Mouse (Mus musculus): ENCODE data around the gene Heatr1. TPM values are rescaled to one million over a fixed set of nuclear protein-coding genes. Genes with fewer than 3 reads are reported as not detected.

Gene Heatr1
- polyA plus RNA-seq, 1 experiment: 66.3 TPM

GRCm38 (mm10) chr13:12440813-12441212 lies 46.0 kb downstream of the Heatr1 start:
- no peak for DNase-seq
- Histone ChIP-seq H3K27me3 (ENCODE audit: control insufficient read depth, insufficient read depth, low read length) (no peaks in the 10 kb centered on the region), H3K36me3 (ENCODE audit: control insufficient read depth, insufficient read depth, low read length) (peaks cover 38% of the 10 kb centered on the region), H3K27ac (ENCODE audit: control insufficient read depth, insufficient read depth, low read length) (no peak overlapping the region), H3K4me3 (ENCODE audit: control insufficient read depth, insufficient read depth, low read length) (no peak overlapping the region), H3K4me1 (replicated peaks; ENCODE audit: control insufficient read depth, insufficient read depth, low read length) (no peaks in the 10 kb centered on the region)
- 96% methylated on average over 6 of the region's 6 CpGs for WGBS
- TF ChIP-seq POLR2A (IDR thresholded peaks at IDR 0.05; ENCODE audit: control insufficient read depth, extremely low read depth, insufficient read depth, low read length, poor library complexity) (no peak), CTCF (IDR thresholded peaks at IDR 0.05; ENCODE audit: borderline replicate concordance, control insufficient read depth, extremely low read depth, insufficient read depth, low read length, poor library complexity) (no peak)

DNA sequence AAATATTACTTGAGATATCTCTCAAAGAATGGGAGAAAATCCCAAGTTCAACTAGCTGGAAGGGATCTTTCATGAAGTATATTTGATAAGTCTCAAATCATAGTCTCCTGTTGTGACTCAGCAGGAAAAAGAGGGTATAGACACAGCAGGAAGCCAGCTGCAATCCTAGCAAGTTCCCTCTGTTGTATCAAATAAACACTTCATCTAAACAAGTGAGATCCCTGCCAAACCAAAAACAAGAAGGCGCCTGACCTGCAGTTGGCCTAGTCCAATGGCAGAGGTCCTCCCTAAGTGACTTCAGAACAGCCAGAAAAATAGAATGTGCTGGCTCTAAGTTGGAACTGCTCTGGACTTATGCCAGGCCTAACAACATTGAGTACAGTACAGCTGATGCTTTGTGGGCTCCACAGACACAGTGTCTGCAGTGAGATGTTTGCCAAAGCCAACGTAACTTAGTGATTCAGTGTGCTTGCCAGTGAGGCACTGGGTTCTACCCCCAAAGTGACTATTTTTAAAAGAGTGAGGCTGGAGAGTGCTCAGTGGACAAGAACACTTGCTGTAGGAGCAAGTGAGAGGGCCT lies 47.3 kb downstream of the Heatr1 start:
- no peak for TF ChIP-seq CTCF (IDR thresholded peaks at IDR 0.05; ENCODE audit: borderline replicate concordance, control insufficient read depth, extremely low read depth, insufficient read depth, low read length, poor library complexity)
- no peak for TF ChIP-seq POLR2A (IDR thresholded peaks at IDR 0.05; ENCODE audit: control insufficient read depth, extremely low read depth, insufficient read depth, low read length, poor library complexity)
- H3K4me3 ChIP-seq (ENCODE audit: control insufficient read depth, insufficient read depth, low read length): no peak overlapping the region
- H3K4me1 ChIP-seq (replicated peaks; ENCODE audit: control insufficient read depth, insufficient read depth, low read length): no peaks in the 10 kb centered on the region
- no peak overlapping the region for H3K27ac ChIP-seq (ENCODE audit: control insufficient read depth, insufficient read depth, low read length)
- no peak for DNase-seq
- H3K36me3 ChIP-seq (ENCODE audit: control insufficient read depth, insufficient read depth, low read length): peaks cover 39% of the 10 kb centered on the region
- H3K27me3 ChIP-seq (ENCODE audit: control insufficient read depth, insufficient read depth, low read length): no peaks in the 10 kb centered on the region
- 92% methylated on average over 2 of the region's 2 CpGs for WGBS

GRCm38 (mm10) chr13:12453150-12453549 lies 58.3 kb downstream of the Heatr1 start:
- no peak overlapping the region for H3K4me3 ChIP-seq (ENCODE audit: control insufficient read depth, insufficient read depth, low read length)
- 97% methylated on average over 14 of the region's 14 CpGs for WGBS
- H3K27ac ChIP-seq (ENCODE audit: control insufficient read depth, insufficient read depth, low read length): no peak overlapping the region
- no peaks in the 10 kb centered on the region for H3K27me3 ChIP-seq (ENCODE audit: control insufficient read depth, insufficient read depth, low read length)
- H3K4me1 ChIP-seq (replicated peaks; ENCODE audit: control insufficient read depth, insufficient read depth, low read length): no peaks in the 10 kb centered on the region
- TF ChIP-seq CTCF (IDR thresholded peaks at IDR 0.05; ENCODE audit: borderline replicate concordance, control insufficient read depth, extremely low read depth, insufficient read depth, low read length, poor library complexity) (no peak), POLR2A (IDR thresholded peaks at IDR 0.05; ENCODE audit: control insufficient read depth, extremely low read depth, insufficient read depth, low read length, poor library complexity) (no peak)
- DNase-seq: no peak
- peaks cover 29% of the 10 kb centered on the region for H3K36me3 ChIP-seq (ENCODE audit: control insufficient read depth, insufficient read depth, low read length)

DNA sequence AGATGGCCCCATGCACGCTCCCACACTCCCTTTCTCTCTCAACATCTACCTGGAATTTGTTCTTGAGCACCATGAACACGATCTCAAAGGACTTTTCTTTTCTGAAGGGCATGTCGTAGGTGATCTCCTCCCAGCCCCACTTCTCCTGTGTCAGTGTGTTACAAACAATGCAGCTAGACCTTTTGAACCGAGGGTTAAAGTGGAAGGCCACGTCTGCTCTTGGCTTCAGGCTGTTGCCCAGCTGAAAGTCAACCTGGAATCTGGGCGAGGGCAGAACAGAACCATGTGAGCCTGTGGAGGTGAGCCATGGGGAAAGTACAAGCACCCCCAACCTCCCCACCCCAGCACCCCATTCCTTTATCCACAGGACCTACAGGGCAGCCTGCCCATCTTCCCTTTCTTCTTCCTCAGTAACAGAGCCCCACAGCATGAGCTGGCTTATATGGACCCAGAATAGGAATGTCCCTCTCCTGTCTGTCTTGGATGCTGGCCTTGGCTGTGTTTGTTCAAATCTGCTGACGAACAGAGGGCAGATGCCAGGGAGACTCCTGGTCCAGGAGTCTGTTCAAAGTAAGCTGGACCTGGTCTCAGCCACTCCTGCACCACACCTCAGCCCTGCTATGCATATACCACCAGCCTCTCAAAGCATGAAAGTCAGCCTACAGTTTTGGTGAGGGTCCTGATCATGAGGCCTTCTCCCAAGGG lies 60.0 kb downstream of the Heatr1 start:
- Histone ChIP-seq H3K27me3 (ENCODE audit: control insufficient read depth, insufficient read depth, low read length) (no peaks in the 10 kb centered on the region), H3K4me3 (ENCODE audit: control insufficient read depth, insufficient read depth, low read length) (no peak overlapping the region), H3K4me1 (replicated peaks; ENCODE audit: control insufficient read depth, insufficient read depth, low read length) (0 out of 2 replicates have a peak, but pooled peaks cover 2% of the 10 kb centered on the region), H3K27ac (ENCODE audit: control insufficient read depth, insufficient read depth, low read length) (no peak overlapping the region), H3K36me3 (ENCODE audit: control insufficient read depth, insufficient read depth, low read length) (peaks cover 29% of the 10 kb centered on the region)
- TF ChIP-seq CTCF (IDR thresholded peaks at IDR 0.05; ENCODE audit: borderline replicate concordance, control insufficient read depth, extremely low read depth, insufficient read depth, low read length, poor library complexity) (no peak), POLR2A (IDR thresholded peaks at IDR 0.05; ENCODE audit: control insufficient read depth, extremely low read depth, insufficient read depth, low read length, poor library complexity) (no peak)
- DNase-seq: no peak
- WGBS: 98% methylated on average over 7 of the region's 7 CpGs

GRCm38 (mm10) chr13:12456711-12457110 lies 61.9 kb downstream of the Heatr1 start:
- H3K36me3 ChIP-seq (ENCODE audit: control insufficient read depth, insufficient read depth, low read length): peaks cover 26% of the 10 kb centered on the region
- 0 out of 2 replicates have a peak, but pooled peaks cover 5% of the 10 kb centered on the region for H3K4me1 ChIP-seq (replicated peaks; ENCODE audit: control insufficient read depth, insufficient read depth, low read length)
- H3K27me3 ChIP-seq (ENCODE audit: control insufficient read depth, insufficient read depth, low read length): no peaks in the 10 kb centered on the region
- TF ChIP-seq CTCF (IDR thresholded peaks at IDR 0.05; ENCODE audit: borderline replicate concordance, control insufficient read depth, extremely low read depth, insufficient read depth, low read length, poor library complexity) (no peak), POLR2A (IDR thresholded peaks at IDR 0.05; ENCODE audit: control insufficient read depth, extremely low read depth, insufficient read depth, low read length, poor library complexity) (no peak)
- no peak overlapping the region for H3K4me3 ChIP-seq (ENCODE audit: control insufficient read depth, insufficient read depth, low read length)
- DNase-seq: no peak
- no peak overlapping the region for H3K27ac ChIP-seq (ENCODE audit: control insufficient read depth, insufficient read depth, low read length)
- 94% methylated on average over 7 of the region's 7 CpGs for WGBS

DNA sequence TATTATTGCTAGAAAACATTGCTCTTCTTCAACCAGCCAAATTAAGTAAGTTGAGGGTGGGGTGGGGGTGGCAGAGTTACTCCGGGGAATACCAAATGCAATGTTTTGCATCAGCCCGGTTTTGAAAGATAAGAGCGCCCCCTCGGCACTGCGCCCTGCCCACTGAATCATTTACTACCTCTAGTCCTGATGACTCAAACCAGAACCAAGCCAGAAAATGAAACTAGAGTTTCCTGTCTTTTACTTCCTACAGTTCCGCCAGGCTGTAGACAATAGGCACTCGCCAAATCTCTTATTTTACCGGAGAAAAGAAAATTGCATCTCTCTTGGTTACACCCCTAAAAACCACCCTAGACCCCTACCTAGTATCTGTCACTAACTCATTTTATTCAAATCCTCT lies 65.6 kb downstream of the Heatr1 start:
- no peak for TF ChIP-seq CTCF (IDR thresholded peaks at IDR 0.05; ENCODE audit: borderline replicate concordance, control insufficient read depth, extremely low read depth, insufficient read depth, low read length, poor library complexity)
- TF ChIP-seq POLR2A (IDR thresholded peaks at IDR 0.05; ENCODE audit: control insufficient read depth, extremely low read depth, insufficient read depth, low read length, poor library complexity): no peak
- H3K27ac ChIP-seq (ENCODE audit: control insufficient read depth, insufficient read depth, low read length): peak overlapping the region; percentile 38; the same call in 1 of the 2 replicates
- WGBS: 0% methylated on average over 8 of the region's 8 CpGs
- H3K36me3 ChIP-seq (ENCODE audit: control insufficient read depth, insufficient read depth, low read length): peaks cover 5% of the 10 kb centered on the region; the same call in 1 of the 2 replicates
- peak overlapping the region; percentile 21; the same call in 1 of the 2 replicates for H3K4me3 ChIP-seq (ENCODE audit: control insufficient read depth, insufficient read depth, low read length)
- 0 out of 2 replicates have a peak, but pooled peaks cover 8% of the 10 kb centered on the region for H3K4me1 ChIP-seq (replicated peaks; ENCODE audit: control insufficient read depth, insufficient read depth, low read length)
- H3K27me3 ChIP-seq (ENCODE audit: control insufficient read depth, insufficient read depth, low read length): no peaks in the 10 kb centered on the region
- peak; percentile 75 for DNase-seq

All from thymus, adult 2 months (tissue).